Mouse (Mus musculus): ENCODE measurements at regions not wholly inside any gene's neighbourhood (a gene's known extent, or its start where the extent isn't known, plus 50 kb on each side); places are given as distances from the start of the nearest gene placed in this dataset.

GRCm38 (mm10) chr2:51016129-51016402, 132.8 kb downstream of the Rnd3 start:
- TF ChIP-seq CTCF (IDR thresholded peaks at IDR 0.05; ENCODE audit: insufficient read depth, low read length) (no peak), POLR2A (IDR thresholded peaks at IDR 0.05; ENCODE audit: borderline replicate concordance, extremely low read depth, low read depth, low read length) (no peak)
- DNase-seq = no peak
- WGBS = 44% methylated on average over 5 of the region's 5 CpGs

GRCm38 (mm10) chr2:51015360-51016128, 133.4 kb downstream of the Rnd3 start:
- 38% methylated on average over 7 of the region's 7 CpGs for WGBS
- DNase-seq = no peak
- Histone ChIP-seq H3K4me3 (replicated peaks; ENCODE audit: extremely low read depth, low read depth, low read length) (no peak overlapping the region), H3K4me1 (ENCODE audit: control insufficient read depth, insufficient read depth, low read length) (no peaks in the 10 kb centered on the region)
- TF ChIP-seq CTCF (IDR thresholded peaks at IDR 0.05; ENCODE audit: insufficient read depth, low read length) (no peak), POLR2A (IDR thresholded peaks at IDR 0.05; ENCODE audit: borderline replicate concordance, extremely low read depth, low read depth, low read length) (no peak)

More at GRCm38 (mm10) chr2:51016129-51016402, 132.8 kb downstream of the Rnd3 start:
- Histone ChIP-seq H3K4me1 (ENCODE audit: control insufficient read depth, insufficient read depth, low read length) (no peaks in the 10 kb centered on the region), H3K4me3 (replicated peaks; ENCODE audit: extremely low read depth, low read depth, low read length) (no peak overlapping the region)

GRCm38 (mm10) chr2:51014232-51014631, 134.7 kb downstream of the Rnd3 start:
- H3K4me1 ChIP-seq (ENCODE audit: control insufficient read depth, insufficient read depth, low read length) = no peaks in the 10 kb centered on the region

GRCm38 (mm10) chr2:51013090-51013489, 135.8 kb downstream of the Rnd3 start:
- Histone ChIP-seq H3K4me3 (replicated peaks; ENCODE audit: extremely low read depth, low read depth, low read length) (no peak overlapping the region), H3K4me1 (ENCODE audit: control insufficient read depth, insufficient read depth, low read length) (no peaks in the 10 kb centered on the region)
- TF ChIP-seq CTCF (IDR thresholded peaks at IDR 0.05; ENCODE audit: insufficient read depth, low read length) (no peak), POLR2A (IDR thresholded peaks at IDR 0.05; ENCODE audit: borderline replicate concordance, extremely low read depth, low read depth, low read length) (no peak)
- WGBS = 46% methylated on average over 2 of the region's 2 CpGs
- no peak for DNase-seq

More at GRCm38 (mm10) chr2:51014232-51014631, 134.7 kb downstream of the Rnd3 start:
- no peak for DNase-seq
- no peak overlapping the region for H3K4me3 ChIP-seq (replicated peaks; ENCODE audit: extremely low read depth, low read depth, low read length)
- TF ChIP-seq POLR2A (IDR thresholded peaks at IDR 0.05; ENCODE audit: borderline replicate concordance, extremely low read depth, low read depth, low read length) (no peak), CTCF (IDR thresholded peaks at IDR 0.05; ENCODE audit: insufficient read depth, low read length) (no peak)

- no peak for DNase-seq
These were observed 140.7 kb downstream of the Rnd3 start for GRCm38 (mm10) chr2:51008251-51008533.

GRCm38 (mm10) chr2:51007409-51008250, 141.3 kb downstream of the Rnd3 start:
- 68% methylated on average over 11 of the region's 11 CpGs for WGBS
- H3K4me3 ChIP-seq (replicated peaks; ENCODE audit: extremely low read depth, low read depth, low read length) = no peak overlapping the region
- DNase-seq = no peak
- no peak for TF ChIP-seq CTCF (IDR thresholded peaks at IDR 0.05; ENCODE audit: insufficient read depth, low read length)
- no peak for TF ChIP-seq POLR2A (IDR thresholded peaks at IDR 0.05; ENCODE audit: borderline replicate concordance, extremely low read depth, low read depth, low read length)
- no peaks in the 10 kb centered on the region for H3K4me1 ChIP-seq (ENCODE audit: control insufficient read depth, insufficient read depth, low read length)

More at GRCm38 (mm10) chr2:51008251-51008533, 140.7 kb downstream of the Rnd3 start:
- Histone ChIP-seq H3K4me3 (replicated peaks; ENCODE audit: extremely low read depth, low read depth, low read length) (no peak overlapping the region), H3K4me1 (ENCODE audit: control insufficient read depth, insufficient read depth, low read length) (no peaks in the 10 kb centered on the region)
- 71% methylated on average over 2 of the region's 2 CpGs for WGBS
- TF ChIP-seq POLR2A (IDR thresholded peaks at IDR 0.05; ENCODE audit: borderline replicate concordance, extremely low read depth, low read depth, low read length) = no peak
- no peak for TF ChIP-seq CTCF (IDR thresholded peaks at IDR 0.05; ENCODE audit: insufficient read depth, low read length)

GRCm38 (mm10) chr2:51006818-51007217, 142.1 kb downstream of the Rnd3 start:
- Histone ChIP-seq H3K4me1 (ENCODE audit: control insufficient read depth, insufficient read depth, low read length) (no peaks in the 10 kb centered on the region), H3K4me3 (replicated peaks; ENCODE audit: extremely low read depth, low read depth, low read length) (no peak overlapping the region)
- no peak for TF ChIP-seq POLR2A (IDR thresholded peaks at IDR 0.05; ENCODE audit: borderline replicate concordance, extremely low read depth, low read depth, low read length)
- no peak for TF ChIP-seq CTCF (IDR thresholded peaks at IDR 0.05; ENCODE audit: insufficient read depth, low read length)
- WGBS = 85% methylated on average over 3 of the region's 3 CpGs
- DNase-seq = no peak

GRCm38 (mm10) chr2:51001548-51001947, 147.4 kb downstream of the Rnd3 start:
- DNase-seq = no peak

GRCm38 (mm10) chr2:50983883-50984410, 165.0 kb downstream of the Rnd3 start:
- WGBS = 66% methylated on average over 2 of the region's 2 CpGs
- TF ChIP-seq POLR2A (IDR thresholded peaks at IDR 0.05; ENCODE audit: borderline replicate concordance, extremely low read depth, low read depth, low read length) = no peak
- no peak for TF ChIP-seq CTCF (IDR thresholded peaks at IDR 0.05; ENCODE audit: insufficient read depth, low read length)
- no peaks in the 10 kb centered on the region for H3K4me1 ChIP-seq (ENCODE audit: control insufficient read depth, insufficient read depth, low read length)
- H3K4me3 ChIP-seq (replicated peaks; ENCODE audit: extremely low read depth, low read depth, low read length) = no peak overlapping the region
- no peak for DNase-seq

More at GRCm38 (mm10) chr2:51001548-51001947, 147.4 kb downstream of the Rnd3 start:
- Histone ChIP-seq H3K4me1 (ENCODE audit: control insufficient read depth, insufficient read depth, low read length) (no peaks in the 10 kb centered on the region), H3K4me3 (replicated peaks; ENCODE audit: extremely low read depth, low read depth, low read length) (no peak overlapping the region)
- 41% methylated on average over 5 of the region's 5 CpGs for WGBS
- TF ChIP-seq CTCF (IDR thresholded peaks at IDR 0.05; ENCODE audit: insufficient read depth, low read length) (no peak), POLR2A (IDR thresholded peaks at IDR 0.05; ENCODE audit: borderline replicate concordance, extremely low read depth, low read depth, low read length) (no peak)

Data from lung, adult 2 months (tissue).